Mouse (Mus musculus) midbrain, embryonic 14.5 days (tissue): ENCODE measurements at regions not wholly inside any gene's neighbourhood (a gene's known extent, or its start where the extent isn't known, plus 50 kb on each side); places are given as distances from the start of the nearest gene placed in this dataset.
A peak's percentile ranks its signal among the peaks of the same experiment; 100 is the strongest.
"Not testable (repeated sequence)": the region's sequence is repeated elsewhere in the genome, so short reads cannot be mapped to it uniquely, and the experiment has no call there.

Experiments used
- ATAC-seq: fragments of 200-750 bp; cut with Nextera tagmentation; 2 replicates; pipeline ENCODE4 v1.8.0; 2017; ENCODE audit warnings: moderate number of reproducible peaks, moderate library complexity; ENCODE audit not compliant: low FRiP score, low TSS enrichment
- DNase-seq: peaks from one replicate; pipeline ENCODE4 v3.0.0-alpha.2; 2015
- H3K27ac ChIP-seq: fragments of 300-500 bp; sonication (generic); replicated peaks from 2 replicates; pipeline ENCODE4 v1.5.1; 2014; ENCODE audit warnings: mild to moderate bottlenecking, low read depth, low read length, moderate library complexity
- H3K27me3 ChIP-seq: fragments of 300-500 bp; sonication (generic); 2 replicates; pipeline ENCODE4 v1.6.1; 2014; ENCODE audit warnings: low read length, control low read depth, mixed read lengths; ENCODE audit not compliant: control insufficient read depth, insufficient read depth
- H3K36me3 ChIP-seq: fragments of 300-500 bp; sonication (generic); 2 replicates; pipeline ENCODE4 v1.6.1; 2014; ENCODE audit warnings: low read length, control low read depth; ENCODE audit not compliant: control insufficient read depth, insufficient read depth
- H3K4me1 ChIP-seq: fragments of 300-500 bp; sonication (generic); 2 replicates; pipeline ENCODE4 v1.6.1; 2014; ENCODE audit warnings: mild to moderate bottlenecking, antibody characterized with exemption, low read length, control low read depth; ENCODE audit not compliant: control insufficient read depth, insufficient read depth
- H3K4me2 ChIP-seq: fragments of 300-500 bp; sonication (generic); 2 replicates; pipeline ENCODE4 v1.6.1; 2014; ENCODE audit warnings: mild to moderate bottlenecking, low read length, moderate library complexity
- H3K4me3 ChIP-seq: fragments of 300-500 bp; sonication (generic); replicated peaks from 2 replicates; pipeline ENCODE4 v1.5.1; 2014; ENCODE audit warnings: low read depth, low read length
- H3K9ac ChIP-seq: fragments of 300-500 bp; sonication (generic); replicated peaks from 2 replicates; pipeline ENCODE4 v1.6.1; 2014; ENCODE audit warnings: mild to moderate bottlenecking, low read length, moderate library complexity
- H3K9me3 ChIP-seq: fragments of 300-500 bp; sonication (generic); 2 replicates; pipeline ENCODE4 v1.6.1; 2016; ENCODE audit warnings: low read length, control low read depth, mixed read lengths; ENCODE audit not compliant: control insufficient read depth
- WGBS: fragments of 180-500 bp; shearing (Covaris S2); extraction: QIAGEN DNeasy Blood & Tissue Kit; methylation state at CpG from one replicate; pipeline ENCODE4 v1.1.7; 2014; 5-methylcytosine and 5-hydroxymethylcytosine counted together

GRCm38 (mm10) chr12:22745556-22745955 lies 1034.5 kb downstream of the Gm10330 start:
- H3K4me2 ChIP-seq, H3K4me3 ChIP-seq, ATAC-seq, H3K9ac ChIP-seq, H3K27me3 ChIP-seq, H3K9me3 ChIP-seq, H3K4me1 ChIP-seq, H3K27ac ChIP-seq, H3K36me3 ChIP-seq: not testable (repeated sequence)
- peak; percentile 0 for DNase-seq
- WGBS: 8% methylated on average over 38 of the region's 40 CpGs

- not testable (repeated sequence) for H3K9me3 ChIP-seq, H3K9ac ChIP-seq, H3K27ac ChIP-seq, H3K36me3 ChIP-seq, H3K4me3 ChIP-seq, H3K27me3 ChIP-seq, H3K4me1 ChIP-seq, DNase-seq, H3K4me2 ChIP-seq, ATAC-seq
- WGBS: 19% methylated on average over 34 of the region's 43 CpGs
Observed at GRCm38 (mm10) chr12:22745067-22745466, 1035.0 kb downstream of the Gm10330 start.
